Mouse (Mus musculus) brain, embryonic 18.5 days (tissue): ENCODE measurements around the gene Mpig6b.
"Not testable (repeated sequence)": the region's sequence is repeated elsewhere in the genome, so short reads cannot be mapped to it uniquely, and the experiment has no call there.

Experiments
- DNase-seq: peaks from one replicate; pipeline ENCODE4 v3.0.0-alpha.2; 2012; ENCODE audit warnings: low read depth, low spot score

Gene Mpig6b

DNA sequence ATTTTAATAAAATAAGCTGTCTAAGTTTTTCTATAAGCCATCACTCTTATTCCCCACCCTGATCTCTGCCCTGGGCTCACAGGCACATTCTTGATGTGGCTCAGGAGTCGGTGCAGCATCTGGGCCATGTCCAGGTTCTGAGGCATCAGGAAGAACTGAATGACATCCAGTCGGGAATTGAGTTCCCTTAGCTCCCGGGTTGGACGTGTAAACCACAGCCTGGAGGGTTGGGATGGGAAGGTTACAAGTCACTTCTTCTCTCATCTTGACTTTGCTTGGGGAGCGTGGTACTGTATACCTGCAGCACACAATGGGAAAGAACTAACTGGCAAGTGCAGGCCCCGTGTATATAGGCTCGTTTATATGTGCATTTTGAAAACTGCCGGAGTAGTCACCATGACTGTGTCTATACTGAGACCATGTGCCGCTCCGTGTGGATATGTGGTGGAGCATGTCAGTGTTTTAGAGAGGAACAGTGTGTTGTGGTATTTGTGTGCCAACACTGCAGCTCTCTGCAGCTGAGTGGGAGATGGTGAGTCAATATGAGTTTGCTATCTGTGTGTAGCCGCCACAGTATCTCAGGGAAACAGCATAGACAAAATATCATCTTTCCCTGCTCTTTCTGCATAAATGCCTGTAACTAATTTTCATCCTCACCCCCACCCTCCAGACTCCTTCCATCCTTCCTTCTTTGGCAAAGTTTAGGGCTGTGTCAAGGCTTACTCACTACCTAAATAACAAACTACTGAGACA lies 26.7 kb downstream of the Mpig6b start:
- no peak for DNase-seq

- DNase-seq: no peak
Observed at GRCm38 (mm10) chr17:35034896-35035295, 31.1 kb downstream of the Mpig6b start.

GRCm38 (mm10) chr17:35033703-35034102 lies 32.3 kb downstream of the Mpig6b start:
- not testable (repeated sequence) for DNase-seq

- no peak for DNase-seq
Observed at GRCm38 (mm10) chr17:35032323-35032870, 33.6 kb downstream of the Mpig6b start.

GRCm38 (mm10) chr17:35031880-35032279 lies 34.1 kb downstream of the Mpig6b start:
- DNase-seq: no peak

GRCm38 (mm10) chr17:35031272-35031671 lies 34.7 kb downstream of the Mpig6b start:
- DNase-seq: no peak

DNA sequence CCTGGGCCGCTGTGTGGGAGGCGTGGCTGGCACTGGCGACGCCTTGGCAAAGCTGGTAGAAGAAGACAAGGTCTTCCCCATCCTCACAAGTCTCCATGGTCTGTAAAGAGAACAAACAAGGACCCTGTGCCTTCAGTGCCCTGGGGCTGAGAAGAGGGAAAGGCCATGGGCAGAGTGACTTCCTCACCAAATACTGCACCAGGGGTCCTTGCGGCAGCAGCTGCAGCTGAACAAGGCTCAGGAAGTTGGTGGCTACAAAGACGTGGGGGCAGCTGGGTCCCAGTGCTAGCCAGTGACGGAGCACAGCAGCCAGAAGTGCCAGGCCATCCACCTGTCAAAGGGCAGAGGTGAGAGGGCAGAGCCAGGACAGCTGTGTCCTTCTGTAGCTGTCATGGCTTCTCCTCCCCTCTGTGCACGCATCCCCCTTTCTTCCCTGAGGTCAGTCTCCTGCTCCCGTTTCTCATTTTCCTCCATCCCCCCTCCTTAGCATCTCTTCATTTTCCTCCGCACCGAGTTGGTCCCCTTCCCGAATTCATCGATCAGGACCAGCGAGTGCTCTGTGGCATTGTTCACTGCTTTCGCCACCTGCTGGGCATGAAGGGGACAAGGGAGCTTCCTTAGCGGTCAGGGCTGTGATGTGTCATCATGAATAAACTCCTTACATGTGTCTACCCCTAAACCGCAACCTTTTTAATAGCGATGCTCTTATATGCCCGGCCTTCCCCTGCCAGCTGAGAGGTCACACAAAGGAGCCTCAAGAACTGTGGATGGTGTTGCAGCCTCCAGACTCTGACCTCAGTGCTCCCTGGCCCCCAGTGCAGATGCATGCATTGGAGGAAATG lies 36.1 kb downstream of the Mpig6b start:
- DNase-seq: no peak

DNA sequence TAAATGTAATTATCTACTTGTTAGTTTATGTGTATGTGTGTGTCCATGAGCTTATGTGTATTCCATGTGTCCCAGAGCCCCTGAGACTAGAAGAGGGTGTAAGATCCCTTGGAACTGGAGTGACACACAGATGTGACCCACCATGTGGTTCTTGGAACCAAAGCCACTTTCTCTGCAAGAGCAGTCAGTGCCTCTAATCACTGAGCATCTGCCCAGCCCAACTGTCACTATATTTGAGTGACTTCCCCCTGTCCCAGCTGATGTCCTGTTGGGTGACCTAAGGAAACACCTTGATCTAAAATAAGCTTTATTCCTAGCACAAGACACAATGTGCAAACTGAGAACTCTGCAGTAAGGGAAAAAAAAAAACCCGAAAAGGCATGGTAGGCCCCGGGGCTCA lies 37.7 kb downstream of the Mpig6b start:
- no peak for DNase-seq

DNA sequence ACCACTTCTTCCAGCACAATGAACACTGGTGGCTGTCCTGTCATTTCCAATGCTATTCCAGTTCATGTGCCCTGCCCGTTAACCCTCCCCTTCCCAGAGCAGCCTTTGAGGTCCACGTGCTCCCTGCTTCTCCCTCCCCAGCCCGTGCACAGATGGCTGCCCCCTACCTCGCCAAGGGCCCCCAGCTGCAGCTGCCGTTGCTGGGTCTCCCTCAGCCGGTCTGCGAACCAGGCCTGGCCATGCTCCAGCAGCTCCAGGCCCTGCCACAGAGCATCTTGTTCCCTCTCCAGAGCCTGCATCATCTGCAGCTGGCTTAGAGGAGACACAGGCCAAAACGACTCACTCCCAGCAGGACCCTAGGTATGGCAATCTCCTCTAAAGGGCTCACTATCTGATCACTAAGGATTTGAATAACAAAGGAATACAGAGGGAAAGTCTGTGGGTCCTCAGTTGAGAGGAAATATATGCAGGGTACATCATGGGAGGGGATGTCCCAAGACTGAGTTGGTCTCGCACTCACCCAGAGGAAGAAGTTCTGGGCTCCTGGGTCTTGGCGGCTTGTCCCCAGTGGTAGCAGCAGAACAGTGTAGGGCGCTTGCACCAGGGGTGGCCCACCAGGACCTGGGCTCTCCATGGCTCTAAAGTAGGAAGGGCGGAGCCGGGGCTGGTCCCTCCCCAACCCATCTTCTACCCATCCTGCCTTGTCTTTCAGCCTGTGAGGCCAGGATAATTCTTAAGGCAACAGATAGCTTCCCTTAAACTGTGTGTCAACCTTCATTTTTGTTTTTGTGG lies 38.5 kb downstream of the Mpig6b start, which contains the start of gene Sapcd1:
Gene Sapcd1 (minus strand): TSS at position 740 of the 792 bp plus-strand sequence.
- no peak for DNase-seq

DNA sequence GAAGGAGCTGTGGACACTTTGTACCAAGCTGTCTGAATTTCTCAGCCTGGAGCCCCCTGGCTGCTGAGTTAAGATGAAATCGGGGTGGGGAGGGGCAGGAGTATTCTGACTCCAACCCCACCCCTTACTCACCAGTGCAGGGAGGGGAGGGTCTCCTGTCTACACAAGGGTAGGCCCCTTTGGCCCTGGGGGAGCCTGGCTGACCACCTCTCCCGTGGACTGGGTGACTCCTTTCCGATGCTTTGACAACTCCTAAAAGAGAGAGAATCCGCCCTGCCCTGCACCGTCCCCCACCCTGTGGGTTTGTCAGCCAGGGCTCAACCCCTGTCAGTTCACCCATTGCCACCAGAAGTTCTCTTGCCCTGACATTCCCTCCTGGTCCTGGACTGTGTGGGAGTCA lies 39.8 kb downstream of the Mpig6b start:
- DNase-seq: no peak

DNA sequence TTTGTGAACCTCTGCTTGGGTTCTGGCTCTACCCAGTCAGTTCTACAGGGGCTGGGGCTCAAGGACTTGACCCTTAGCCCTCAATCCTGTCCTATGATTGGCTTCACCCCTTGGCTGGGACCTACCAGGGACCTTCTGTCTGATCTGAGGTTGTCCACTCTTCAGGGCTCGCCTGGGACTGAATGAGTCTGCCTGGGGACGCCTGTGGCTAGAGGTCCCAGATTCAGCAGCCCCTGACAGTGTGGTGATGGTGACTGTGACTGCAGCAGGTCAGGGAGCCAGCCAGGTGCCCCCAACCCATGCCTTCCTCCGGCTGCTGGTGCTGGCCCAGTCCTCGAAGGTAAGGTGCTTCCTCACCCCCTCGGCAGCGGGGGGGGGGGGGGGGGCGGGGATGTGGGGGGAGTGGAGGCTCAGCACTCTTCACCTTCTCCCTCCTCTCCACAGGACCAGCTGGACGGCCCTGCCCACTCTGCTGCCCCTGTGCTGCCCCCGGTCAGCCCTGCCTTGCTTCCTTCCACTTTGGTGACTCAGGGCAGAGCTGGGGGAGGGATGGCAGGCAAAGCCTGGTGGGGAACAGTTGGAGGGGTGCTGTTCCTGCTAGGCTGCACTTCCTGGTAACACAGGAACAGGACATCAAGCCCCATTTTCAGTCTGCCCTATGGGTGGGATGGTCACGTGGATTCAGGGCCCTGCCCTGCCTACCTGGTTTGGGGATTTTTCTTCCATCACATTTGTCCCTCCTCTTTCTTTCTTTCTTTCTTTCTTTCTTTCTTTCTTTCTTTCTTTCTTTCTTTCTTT lies 41.1 kb downstream of the Mpig6b start:
- DNase-seq: no peak

- no peak for DNase-seq
Observed at GRCm38 (mm10) chr17:35024261-35024660, 41.7 kb downstream of the Mpig6b start.

GRCm38 (mm10) chr17:35023756-35024155 lies 42.2 kb downstream of the Mpig6b start:
- no peak for DNase-seq

- DNase-seq: no peak
Observed at GRCm38 (mm10) chr17:35023221-35023620, 42.8 kb downstream of the Mpig6b start.

- DNase-seq: no peak
Observed at GRCm38 (mm10) chr17:35022541-35023060, 43.4 kb downstream of the Mpig6b start.

DNA sequence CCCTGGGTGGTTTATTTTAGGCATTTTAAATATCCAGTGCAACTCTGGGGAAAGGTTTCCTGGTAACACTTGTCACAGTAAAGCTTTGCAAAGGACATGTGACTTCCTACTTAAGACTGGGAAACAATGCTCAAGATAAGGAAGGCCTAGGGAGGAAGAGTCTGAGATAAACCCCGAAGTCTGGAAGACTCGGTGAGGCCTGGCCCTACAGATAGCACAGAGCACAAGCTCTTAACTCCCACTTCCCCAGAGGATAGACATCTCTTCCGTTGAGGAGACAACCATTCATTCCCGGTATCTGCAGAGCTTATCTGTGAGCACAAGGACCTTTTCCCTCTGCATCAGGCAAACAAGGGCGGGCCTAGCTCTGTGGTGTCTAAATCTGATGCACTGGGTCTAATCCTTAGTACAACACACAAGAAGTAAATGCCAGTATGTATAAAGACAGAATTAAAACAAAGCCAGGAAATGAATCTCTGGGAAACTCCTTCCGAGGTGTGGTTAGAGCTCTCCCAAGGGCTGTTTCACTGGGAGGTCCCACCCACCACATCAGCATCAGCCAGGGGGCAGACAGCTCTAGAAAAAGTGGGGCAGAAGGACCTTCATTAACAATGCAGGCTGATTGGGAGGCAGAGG lies 44.0 kb downstream of the Mpig6b start:
- no peak for DNase-seq

GRCm38 (mm10) chr17:35021163-35021808 lies 44.7 kb downstream of the Mpig6b start:
- no peak for DNase-seq

- no peak for DNase-seq
Observed at GRCm38 (mm10) chr17:35020551-35020950, 45.4 kb downstream of the Mpig6b start.

GRCm38 (mm10) chr17:35019894-35020293 lies 46.1 kb downstream of the Mpig6b start:
- DNase-seq: no peak

- DNase-seq: no peak
Observed at GRCm38 (mm10) chr17:35018171-35018570, 47.8 kb downstream of the Mpig6b start.
